Mouse (Mus musculus) lung, adult 2 months (tissue): Measurements from ENCODE around the gene Prkch. TPM values are rescaled to one million over a fixed set of nuclear protein-coding genes. Genes with fewer than 3 reads are reported as not detected.

Source experiments
- DNase-seq: peaks from one replicate; pipeline ENCODE4 v3.0.0; 2022
- H3K4me1 ChIP-seq: fragments of 200-500 bp; 2 replicates; pipeline ENCODE4 v1.6.1; 2011; ENCODE audit warnings: low read length; ENCODE audit not compliant: control insufficient read depth, insufficient read depth
- H3K4me3 ChIP-seq: fragments of 200-500 bp; replicated peaks from 2 replicates; pipeline ENCODE3; 2011; ENCODE audit warnings: low read depth, mild to moderate bottlenecking, control low read depth, low read length; ENCODE audit errors: extremely low read depth
- CTCF ChIP-seq: fragments of 200-500 bp; IDR thresholded peaks from 2 replicates; pipeline ENCODE4 v1.5.1; 2011; ENCODE audit warnings: mild to moderate bottlenecking, low read length, control low read depth; ENCODE audit not compliant: insufficient read depth
- POLR2A ChIP-seq: fragments of 200-500 bp; IDR thresholded peaks from 2 replicates; pipeline ENCODE4 v1.6.1; 2011; ENCODE audit warnings: low read depth, mild to moderate bottlenecking, control low read depth, low read length, borderline replicate concordance; ENCODE audit errors: extremely low read depth
- WGBS: fragments of 180-500 bp; shearing (Covaris S2); methylation state at CpG from one replicate; pipeline ENCODE4 v1.1.7; 2018; 5-methylcytosine and 5-hydroxymethylcytosine counted together
- polyA plus RNA-seq: library from polyadenylated mRNA; depleted of rRNA; stranded (reverse); fragments of >200 nt; gene quantifications from 2 replicates; pipeline ENCODE4 v1.2.3, GENCODE M21; 2012

Gene Prkch
- polyA plus RNA-seq, 1 experiment, result 41.8 TPM

DNA sequence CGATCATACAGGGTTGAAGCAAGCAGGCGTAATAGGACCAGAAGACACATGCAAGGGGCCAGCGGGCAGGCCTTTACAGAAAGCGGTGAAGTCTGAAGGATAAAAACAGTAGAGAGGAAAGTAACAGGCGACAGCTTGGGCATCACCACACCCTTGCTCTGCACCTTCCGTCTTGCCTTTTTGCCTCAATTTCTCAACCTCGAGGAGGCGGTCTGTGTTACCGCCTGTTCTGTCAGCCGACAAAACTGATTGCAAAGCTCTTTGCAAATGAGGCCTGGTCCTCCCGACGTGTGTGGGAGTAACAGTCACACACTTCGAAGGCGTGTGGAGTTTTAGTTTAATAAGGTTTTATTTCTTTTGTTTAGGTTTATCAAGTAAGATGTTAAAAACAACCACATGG lies 43.3 kb downstream of the Prkch start:
- 85% methylated on average over 14 of the region's 14 CpGs for WGBS
- H3K4me1 ChIP-seq, result peaks cover 21% of the 10 kb centered on the region
- TF ChIP-seq POLR2A (no peak), CTCF (no peak)
- H3K4me3 ChIP-seq, result no peak overlapping the region
- no peak for DNase-seq

DNA sequence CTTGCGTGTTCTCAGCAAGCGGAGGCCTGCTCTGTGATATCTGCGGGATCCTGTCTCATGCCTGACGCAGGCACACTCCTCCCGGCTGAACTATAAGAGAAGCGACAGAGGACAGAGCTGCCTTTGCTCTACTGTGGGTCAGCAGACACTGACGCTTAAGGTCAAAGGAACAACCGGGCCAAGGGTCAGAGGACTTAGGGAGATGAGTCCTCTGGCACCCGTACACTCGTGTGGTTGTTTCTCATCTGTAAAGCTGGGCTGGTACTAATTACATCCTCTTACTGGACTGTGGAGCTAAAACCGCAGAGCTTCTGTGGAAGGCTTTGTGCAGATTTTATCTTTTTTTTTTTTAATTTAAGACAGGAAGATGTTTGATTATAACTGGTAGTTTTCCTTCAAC lies 46.0 kb downstream of the Prkch start:
- DNase-seq, result no peak
- H3K4me3 ChIP-seq, result no peak overlapping the region
- TF ChIP-seq CTCF (no peak), POLR2A (no peak)
- WGBS, result 63% methylated on average over 11 of the region's 11 CpGs
- peaks cover 23% of the 10 kb centered on the region for H3K4me1 ChIP-seq

DNA sequence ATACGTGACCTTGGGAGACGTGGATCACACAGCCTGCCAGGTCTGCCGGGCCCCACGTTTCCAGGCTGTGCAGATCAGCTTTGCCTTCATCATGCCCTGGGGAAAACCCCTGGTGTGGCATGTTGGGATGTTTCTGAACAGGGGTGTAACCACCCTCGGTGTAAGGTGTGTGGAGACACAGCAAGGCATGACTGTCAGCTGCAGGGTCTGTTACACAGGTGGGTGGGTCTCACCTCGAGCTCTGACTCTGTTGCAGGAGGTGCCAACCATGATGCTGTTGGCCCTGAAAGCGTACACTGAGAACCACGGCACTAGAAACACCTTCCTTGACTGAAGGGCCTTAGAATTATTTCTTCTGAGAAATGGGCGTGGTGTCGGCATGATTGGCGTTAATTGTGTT lies 46.6 kb downstream of the Prkch start:
- DNase-seq, result no peak
- peaks cover 20% of the 10 kb centered on the region for H3K4me1 ChIP-seq
- H3K4me3 ChIP-seq, result no peak overlapping the region
- 38% methylated on average over 11 of the region's 11 CpGs for WGBS
- TF ChIP-seq CTCF (no peak), POLR2A (no peak)

GRCm38 (mm10) chr12:73632671-73633244 lies 48.2 kb downstream of the Prkch start:
- TF ChIP-seq POLR2A (no peak), CTCF (no peak)
- Histone ChIP-seq H3K4me3 (no peak overlapping the region), H3K4me1 (peaks cover 24% of the 10 kb centered on the region)
- WGBS, result 13% methylated on average over 8 of the region's 8 CpGs
- DNase-seq, result no peak

GRCm38 (mm10) chr12:73633707-73634106 lies 49.1 kb downstream of the Prkch start:
- no peak for TF ChIP-seq POLR2A
- TF ChIP-seq CTCF, result no peak
- no peak for DNase-seq
- Histone ChIP-seq H3K4me1 (peaks cover 24% of the 10 kb centered on the region), H3K4me3 (no peak overlapping the region)
- WGBS, result 68% methylated on average over 4 of the region's 4 CpGs

- TF ChIP-seq CTCF (no peak), POLR2A (no peak)
- Histone ChIP-seq H3K4me3 (no peak overlapping the region), H3K4me1 (peaks cover 3% of the 10 kb centered on the region)
- 57% methylated on average over 2 of the region's 2 CpGs for WGBS
- no peak for DNase-seq
These were observed 55.0 kb downstream of the Prkch start for GRCm38 (mm10) chr12:73639571-73639970.

DNA sequence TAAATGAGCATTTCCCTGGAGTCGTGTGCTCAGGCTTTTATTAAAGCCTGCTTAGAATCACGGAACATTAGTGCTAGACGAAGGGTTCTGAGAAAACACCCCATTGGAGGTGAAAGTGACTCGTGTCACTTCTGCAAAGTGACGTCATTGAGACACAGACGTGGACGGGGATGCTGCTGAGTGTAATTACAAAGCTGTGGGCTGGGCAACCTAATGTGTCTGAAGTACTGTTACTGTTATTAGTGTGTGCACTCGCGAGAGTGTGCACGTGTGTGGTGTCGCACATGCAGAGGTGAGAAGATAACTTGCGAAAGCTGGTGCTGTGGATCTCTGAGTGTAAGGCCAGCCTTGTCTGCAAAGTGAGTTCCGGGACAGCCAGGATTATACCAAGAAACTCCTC lies 56.6 kb downstream of the Prkch start:
- no peak for DNase-seq
- Histone ChIP-seq H3K4me1 (peaks cover 19% of the 10 kb centered on the region), H3K4me3 (no peak overlapping the region)
- TF ChIP-seq CTCF (no peak), POLR2A (no peak)
- WGBS, result 74% methylated on average over 13 of the region's 13 CpGs

GRCm38 (mm10) chr12:73645216-73645615 lies 60.6 kb downstream of the Prkch start:
- TF ChIP-seq CTCF (no peak), POLR2A (no peak)
- 65% methylated on average over 6 of the region's 6 CpGs for WGBS
- H3K4me1 ChIP-seq, result peaks cover 24% of the 10 kb centered on the region
- H3K4me3 ChIP-seq, result no peak overlapping the region
- DNase-seq, result no peak

DNA sequence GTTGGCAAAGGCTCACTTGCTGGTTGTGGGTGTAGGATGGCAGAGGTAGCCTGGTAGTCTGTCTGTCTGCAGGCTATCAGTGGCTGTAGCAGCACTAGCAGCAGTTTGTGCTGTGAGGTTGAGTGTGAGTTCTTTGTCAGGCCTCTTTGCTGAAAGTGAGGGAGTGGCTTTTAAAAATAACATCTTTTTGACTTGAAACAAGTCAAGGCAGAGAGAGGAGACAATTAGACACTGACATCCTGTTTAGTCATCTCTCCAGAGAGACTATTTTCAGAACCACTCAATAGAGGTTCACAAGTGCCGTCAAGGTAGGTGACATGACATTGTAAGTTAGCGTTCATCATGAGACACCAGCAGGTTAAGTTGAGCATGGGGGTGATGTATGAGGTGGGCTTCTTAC lies 63.1 kb downstream of the Prkch start:
- no peak for DNase-seq
- 46% methylated on average over 2 of the region's 2 CpGs for WGBS
- Histone ChIP-seq H3K4me3 (no peak overlapping the region), H3K4me1 (peaks cover 24% of the 10 kb centered on the region)
- TF ChIP-seq POLR2A (no peak), CTCF (no peak)

- WGBS, result 51% methylated on average over 18 of the region's 18 CpGs
- no peak for TF ChIP-seq POLR2A
- TF ChIP-seq CTCF, result no peak
- DNase-seq, result no peak
- Histone ChIP-seq H3K4me1 (peaks cover 2% of the 10 kb centered on the region), H3K4me3 (no peak overlapping the region)
These were observed 72.1 kb downstream of the Prkch start for GRCm38 (mm10) chr12:73656568-73657204.
